Mouse (Mus musculus) heart, embryonic 15.5 days (tissue): ENCODE measurements around the gene 4632433K11Rik. TPM values are rescaled to one million over a fixed set of nuclear protein-coding genes. Genes with fewer than 3 reads are reported as not detected.
"Not testable (repeated sequence)": the region's sequence is repeated elsewhere in the genome, so short reads cannot be mapped to it uniquely, and the experiment has no call there.

Experiments
- ATAC-seq: fragments of 200-750 bp; cut with Nextera tagmentation; replicated peaks from 2 replicates; pipeline ENCODE4 v1.8.0; 2017; ENCODE audit warnings: low read depth, moderate TSS enrichment; ENCODE audit not compliant: insufficient number of reproducible peaks, insufficient read depth, low FRiP score
- H3K27ac ChIP-seq: fragments of 300-500 bp; sonication (generic); 2 replicates; pipeline ENCODE4 v1.5.1; 2015; ENCODE audit warnings: mild to moderate bottlenecking, inconsistent platforms
- H3K27me3 ChIP-seq: fragments of 300-500 bp; sonication (generic); 2 replicates; pipeline ENCODE4 v1.6.1; 2015; ENCODE audit warnings: inconsistent platforms
- H3K36me3 ChIP-seq: fragments of 300-500 bp; sonication (generic); 2 replicates; pipeline ENCODE4 v1.6.1; 2015; ENCODE audit warnings: mild to moderate bottlenecking, inconsistent platforms
- H3K4me1 ChIP-seq: fragments of 300-500 bp; sonication (generic); replicated peaks from 2 replicates; pipeline ENCODE4 v1.6.1; 2015; ENCODE audit warnings: inconsistent platforms
- H3K4me2 ChIP-seq: fragments of 300-500 bp; sonication (generic); 2 replicates; pipeline ENCODE4 v1.6.1; 2015; ENCODE audit warnings: inconsistent platforms, mild to moderate bottlenecking, moderate library complexity
- H3K4me3 ChIP-seq: fragments of 300-500 bp; sonication (generic); 2 replicates; pipeline ENCODE4 v1.5.1; 2015; ENCODE audit warnings: mild to moderate bottlenecking, inconsistent platforms
- H3K9ac ChIP-seq: fragments of 300-500 bp; sonication (generic); 2 replicates; pipeline ENCODE4 v1.6.1; 2015; ENCODE audit warnings: mild to moderate bottlenecking, inconsistent platforms
- H3K9me3 ChIP-seq: fragments of 300-500 bp; sonication (generic); replicated peaks from 2 replicates; pipeline ENCODE4 v1.6.1; 2016; ENCODE audit warnings: inconsistent platforms
- WGBS: fragments of 180-500 bp; shearing (Covaris S2); methylation state at CpG from one replicate; pipeline ENCODE4 v1.1.7; 2015; ENCODE audit warnings: mixed read lengths; 5-methylcytosine and 5-hydroxymethylcytosine counted together
- polyA plus RNA-seq: library from polyadenylated mRNA; unstranded; fragments of >200 nt; fragmentation: Nextera tagmentation; extraction: Ambion mirVana; gene quantifications from 2 replicates; pipeline ENCODE4 v1.2.1, GENCODE M21; 2015

The 4632433K11Rik gene
- polyA plus RNA-seq, 1 experiment from 2014 or later = not detected

DNA sequence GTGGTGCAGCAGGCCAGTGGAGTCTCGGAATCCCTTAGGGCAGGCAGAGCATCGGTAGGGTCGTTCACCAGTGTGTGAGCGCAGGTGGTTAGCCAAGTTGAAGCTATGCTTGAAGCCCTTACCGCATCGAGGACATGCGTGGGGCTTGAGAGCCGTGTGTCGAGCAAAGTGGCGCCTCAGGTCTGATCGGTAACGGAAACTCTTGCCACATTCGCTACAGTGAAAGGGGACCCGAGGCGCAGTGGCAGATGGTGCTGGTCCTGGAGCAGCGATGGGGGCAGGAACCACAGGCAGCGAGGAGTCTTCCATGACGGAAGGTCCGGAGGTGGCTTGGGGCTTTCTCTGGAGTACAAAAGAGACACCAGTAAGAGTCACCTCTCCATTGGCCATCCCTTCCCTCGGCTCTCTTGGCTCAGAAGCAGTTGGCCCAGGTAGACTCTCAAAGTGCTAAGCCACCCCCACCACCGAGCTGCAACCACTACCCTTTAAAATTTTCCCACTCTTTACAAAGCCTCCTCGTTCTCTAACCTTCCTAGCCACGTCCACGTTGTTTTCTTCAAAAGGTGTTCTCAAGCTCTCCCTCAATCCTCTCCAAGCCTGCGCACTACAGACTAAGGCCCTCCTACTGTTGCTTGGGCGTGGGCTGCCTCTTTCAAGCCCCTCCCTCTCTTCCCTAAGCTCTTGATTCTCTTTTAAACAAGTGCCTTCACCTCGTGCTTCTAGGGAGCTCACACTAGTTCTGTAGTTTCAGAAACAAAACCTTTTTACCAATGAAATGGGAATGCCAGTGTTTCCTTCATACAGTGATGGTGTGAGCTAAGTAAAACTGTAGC, 21.0 kb upstream of the 4632433K11Rik start:
- H3K27me3 ChIP-seq = no peaks in the 10 kb centered on the region
- H3K27ac ChIP-seq = no peak overlapping the region
- peak overlapping the region; percentile 64 for H3K4me2 ChIP-seq
- peaks cover 57% of the 10 kb centered on the region for H3K36me3 ChIP-seq
- WGBS = 88% methylated on average over 27 of the region's 27 CpGs
- H3K9me3 ChIP-seq = no peaks in the 10 kb centered on the region
- H3K9ac ChIP-seq = no peak overlapping the region
- ATAC-seq = no peak
- peak overlapping the region; percentile 79 for H3K4me3 ChIP-seq
- peaks cover 7% of the 10 kb centered on the region for H3K4me1 ChIP-seq

DNA sequence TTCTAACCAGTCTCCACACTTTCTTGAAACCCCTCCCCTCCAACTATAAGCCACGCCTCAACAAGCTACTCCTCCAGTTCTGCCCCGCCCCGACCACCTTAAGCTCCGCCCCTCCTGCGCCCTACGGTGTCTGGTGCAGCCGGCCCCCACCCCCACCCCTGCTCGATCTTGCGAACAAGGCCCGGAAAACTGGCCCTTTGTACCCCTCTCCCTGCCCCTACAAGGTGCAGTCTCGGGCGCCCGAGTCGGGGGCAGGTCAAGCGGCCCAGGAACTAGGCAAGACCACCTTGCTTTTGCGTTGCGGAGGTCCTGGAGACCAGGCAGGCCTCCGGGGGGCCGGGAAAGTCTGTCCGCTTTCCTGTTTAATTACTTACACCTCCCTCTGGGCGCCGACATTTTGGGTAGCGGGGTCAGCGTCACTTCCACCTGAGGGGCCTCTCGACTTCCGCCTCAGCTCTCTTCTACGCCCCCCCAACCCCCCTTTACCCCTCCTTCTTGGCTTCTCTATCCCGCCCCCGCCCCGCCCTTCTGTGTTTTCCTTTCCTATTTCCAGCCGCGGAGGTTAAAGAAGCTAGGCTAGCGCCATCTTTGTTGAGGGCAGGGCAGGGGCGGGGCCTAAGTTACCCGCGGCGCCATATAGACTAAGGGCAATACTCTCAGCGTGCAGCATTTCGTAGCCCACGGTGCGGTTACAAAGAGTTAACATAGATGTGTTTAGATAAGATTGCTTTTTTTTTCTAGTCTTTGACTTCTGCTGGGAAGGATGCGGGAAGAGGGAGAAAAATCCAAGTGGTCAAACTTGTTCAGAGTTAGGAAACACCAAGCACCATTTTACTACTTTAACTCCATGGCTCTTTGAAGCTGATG, 19.4 kb upstream of the 4632433K11Rik start, which contains the start of the genes Zfp524 and Fiz1:
Zfp524 (plus strand) TSS at position 165 of the 867 bp plus-strand sequence.
Fiz1 (minus strand) TSS at position 447 of the 867 bp plus-strand sequence.
- WGBS = under 1% methylated on average over 42 of the region's 42 CpGs
- H3K4me1 ChIP-seq = peaks cover 7% of the 10 kb centered on the region

DNA sequence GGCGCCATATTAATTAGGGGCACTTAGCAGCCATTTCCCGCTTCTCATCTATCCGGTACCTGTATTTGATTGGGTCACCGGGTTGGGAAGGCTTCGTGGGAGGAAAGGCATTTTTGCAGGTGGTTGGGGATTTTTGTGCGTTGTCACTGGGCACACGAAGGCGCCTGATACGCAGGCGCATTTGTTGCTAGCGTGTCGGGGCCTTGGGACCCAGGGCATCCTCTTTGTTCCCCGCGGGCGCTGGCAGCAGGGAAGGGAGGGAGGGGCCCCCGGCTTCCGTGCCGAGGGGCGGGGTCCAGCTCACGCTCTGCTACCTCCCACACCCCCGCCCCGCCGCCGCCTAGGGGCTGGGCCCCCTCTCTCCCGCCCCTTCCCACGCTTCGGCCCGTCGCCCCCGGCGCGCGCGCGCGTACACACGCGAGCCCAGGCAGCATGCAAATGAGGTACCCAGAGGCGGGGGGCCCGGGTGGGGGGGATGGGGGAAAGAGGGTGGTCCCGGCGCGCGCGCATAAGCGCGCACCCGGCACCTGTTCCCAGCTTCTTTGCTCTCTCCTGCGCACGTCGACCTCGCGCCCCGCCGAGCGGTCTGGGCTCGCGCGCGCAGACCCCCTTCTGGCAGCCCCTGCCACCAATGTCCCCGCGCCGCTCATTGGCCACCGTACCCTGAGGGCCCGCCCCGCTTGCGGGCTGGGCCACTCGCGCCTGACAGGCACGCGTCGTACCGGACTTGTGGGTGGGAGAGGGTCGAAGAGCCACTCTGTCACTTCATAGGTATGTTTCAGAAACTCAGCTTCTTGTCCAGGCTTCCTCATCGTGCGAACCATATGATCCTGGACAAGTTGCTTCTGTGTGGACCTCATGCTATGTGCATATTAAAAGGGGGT, 18.6 kb upstream of the 4632433K11Rik start, which contains the start of gene Gm44973:
Gm44973 (plus strand) TSS at position 379 of the 884 bp plus-strand sequence.
- WGBS = under 1% methylated on average over 57 of the region's 76 CpGs
- Histone ChIP-seq H3K4me1 (peaks cover 9% of the 10 kb centered on the region), H3K9me3 (no peaks in the 10 kb centered on the region), H3K36me3 (peaks cover 34% of the 10 kb centered on the region), H3K27me3 (no peaks in the 10 kb centered on the region), H3K27ac (peak within 1 kb of the TSS; percentile 99), H3K4me2 (peak within 1 kb of the TSS; percentile 64), H3K4me3 (peak within 1 kb of the TSS; percentile 79), H3K9ac (peak within 1 kb of the TSS; percentile 83)
- peak; percentile 83 for ATAC-seq

More for the DNA sequence above, 19.4 kb upstream of the 4632433K11Rik start, which contains the start of the genes Zfp524 and Fiz1:
- Histone ChIP-seq H3K27ac (peak within 1 kb of the TSS; percentile 99), H3K27me3 (no peaks in the 10 kb centered on the region), H3K4me2 (peak within 1 kb of the TSS; percentile 64), H3K9ac (peak within 1 kb of the TSS; percentile 83), H3K4me3 (peak within 1 kb of the TSS; percentile 79), H3K9me3 (no peaks in the 10 kb centered on the region), H3K36me3 (peaks cover 43% of the 10 kb centered on the region)
- peak; percentile 79 for ATAC-seq

DNA sequence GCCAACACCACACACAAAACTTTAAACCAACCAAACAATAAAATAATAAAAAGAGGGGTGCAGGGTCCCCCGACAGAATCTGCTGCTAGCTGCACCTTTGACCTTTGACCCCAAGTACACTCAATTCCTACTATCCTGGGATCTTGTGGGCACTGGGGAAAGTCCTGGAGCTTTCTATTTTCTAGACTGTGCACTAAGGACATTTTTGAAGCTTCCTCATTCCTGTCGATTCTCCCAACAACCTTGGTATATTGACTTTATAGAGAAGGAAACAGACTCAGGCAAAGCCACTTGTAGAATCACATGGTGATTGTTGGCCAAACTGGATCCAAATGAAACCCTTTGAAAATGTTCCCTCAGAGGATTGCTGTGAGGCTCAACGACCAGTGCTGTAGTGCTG, 17.9 kb upstream of the 4632433K11Rik start:
- Histone ChIP-seq H3K4me3 (peak overlapping the region; percentile 79), H3K27ac (peak overlapping the region; percentile 99), H3K27me3 (no peaks in the 10 kb centered on the region), H3K4me2 (peak overlapping the region; percentile 64), H3K9ac (peak overlapping the region; percentile 72), H3K36me3 (peaks cover 27% of the 10 kb centered on the region), H3K4me1 (peaks cover 12% of the 10 kb centered on the region), H3K9me3 (no peaks in the 10 kb centered on the region)
- no peak for ATAC-seq
- 54% methylated on average over 3 of the region's 3 CpGs for WGBS

DNA sequence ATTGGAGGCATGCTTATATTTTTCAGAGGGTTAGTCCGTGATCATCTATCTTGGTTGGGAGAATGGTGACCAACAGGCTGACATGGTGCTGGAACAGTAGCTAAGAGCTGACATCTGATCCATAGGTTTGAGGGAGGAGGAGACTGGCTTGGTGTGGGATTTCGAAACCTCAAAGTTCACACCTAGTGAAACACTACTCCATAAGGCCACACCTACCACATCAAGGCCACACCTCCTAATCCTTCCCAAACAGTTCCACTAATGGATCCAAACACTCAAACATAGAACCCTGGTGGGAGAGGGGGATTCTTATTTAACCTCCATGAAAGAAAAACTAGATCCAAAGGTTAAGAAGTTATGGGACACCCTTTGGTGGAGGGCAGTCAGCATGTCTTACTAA, 17.0 kb upstream of the 4632433K11Rik start:
- WGBS = 97% methylated on average over 2 of the region's 2 CpGs

DNA sequence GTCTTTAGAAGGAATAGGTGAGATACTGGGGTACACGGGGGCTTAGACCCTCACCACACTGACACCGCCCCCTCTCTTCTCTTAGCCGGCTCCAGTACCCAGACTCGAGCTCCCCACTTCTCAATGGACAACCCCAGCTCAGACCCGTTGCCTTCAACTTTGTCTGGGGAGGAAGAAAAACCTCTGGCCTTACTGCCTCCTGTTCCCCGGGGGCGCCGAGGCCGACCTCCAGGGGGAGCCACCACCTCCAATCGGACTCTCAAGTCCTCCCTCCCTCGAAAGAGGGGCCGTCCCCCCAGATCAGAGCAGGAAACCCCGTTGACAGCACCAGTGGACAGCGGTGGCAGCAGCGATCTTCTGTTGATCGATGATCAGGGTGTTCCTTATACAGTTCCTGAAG, 16.6 kb upstream of the 4632433K11Rik start:
- Histone ChIP-seq H3K9me3 (no peaks in the 10 kb centered on the region), H3K4me2 (no peak overlapping the region), H3K4me3 (no peak overlapping the region), H3K4me1 (peaks cover 19% of the 10 kb centered on the region), H3K27me3 (no peaks in the 10 kb centered on the region), H3K9ac (no peak overlapping the region), H3K36me3 (peaks cover 14% of the 10 kb centered on the region), H3K27ac (no peak overlapping the region)
- ATAC-seq = no peak
- 85% methylated on average over 16 of the region's 16 CpGs for WGBS

More for the DNA sequence above, 17.0 kb upstream of the 4632433K11Rik start:
- Histone ChIP-seq H3K4me3 (no peak overlapping the region), H3K36me3 (peaks cover 18% of the 10 kb centered on the region), H3K9me3 (no peaks in the 10 kb centered on the region), H3K4me1 (peaks cover 19% of the 10 kb centered on the region), H3K27me3 (no peaks in the 10 kb centered on the region), H3K4me2 (no peak overlapping the region), H3K9ac (no peak overlapping the region), H3K27ac (no peak overlapping the region)
- no peak for ATAC-seq

DNA sequence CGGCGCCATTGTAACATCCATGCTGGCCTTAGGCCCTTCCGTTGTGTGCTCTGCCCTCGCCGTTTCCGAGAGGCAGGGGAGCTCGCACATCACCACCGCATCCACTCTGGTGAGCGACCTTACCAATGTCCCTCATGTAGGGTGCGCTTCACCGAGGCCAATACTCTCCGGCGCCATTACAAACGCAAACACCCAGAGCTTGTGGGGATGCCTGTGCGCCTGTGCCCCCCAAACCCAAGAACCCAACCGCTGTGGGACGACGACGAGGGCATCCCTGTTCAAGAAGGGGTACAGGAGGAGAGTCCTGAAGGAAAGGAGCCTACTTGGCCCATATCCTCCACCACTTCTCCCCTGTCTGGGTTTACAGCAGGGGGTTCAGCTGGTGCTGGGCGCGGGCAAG, 16.0 kb upstream of the 4632433K11Rik start:
- no peaks in the 10 kb centered on the region for H3K27me3 ChIP-seq
- WGBS = 97% methylated on average over 21 of the region's 21 CpGs
- no peak overlapping the region for H3K4me2 ChIP-seq
- ATAC-seq = no peak
- no peaks in the 10 kb centered on the region for H3K9me3 ChIP-seq
- no peak overlapping the region for H3K4me3 ChIP-seq
- no peak overlapping the region for H3K27ac ChIP-seq
- H3K36me3 ChIP-seq = peaks cover 10% of the 10 kb centered on the region; the same call in 1 of the 2 replicates
- peaks cover 19% of the 10 kb centered on the region for H3K4me1 ChIP-seq
- H3K9ac ChIP-seq = no peak overlapping the region

DNA sequence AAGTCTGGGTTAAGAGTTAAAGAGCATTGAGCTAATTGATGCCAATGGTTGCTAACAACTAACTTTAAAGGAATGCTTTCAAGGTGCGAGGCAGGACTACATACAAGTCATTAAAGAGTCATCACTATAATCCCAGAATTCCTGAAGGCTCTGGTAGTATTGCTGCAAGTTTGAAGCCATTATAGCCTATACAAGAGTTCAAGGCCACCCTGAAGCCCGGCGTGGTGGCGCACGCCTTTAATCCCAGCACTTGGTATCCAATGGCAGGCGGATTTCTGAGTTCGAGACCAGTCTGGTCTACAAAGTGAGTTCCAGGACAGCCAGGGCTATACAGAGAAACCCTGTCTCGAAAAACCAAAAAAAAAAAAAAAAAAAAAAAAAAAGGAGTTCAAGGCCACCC, 14.3 kb upstream of the 4632433K11Rik start:
- H3K36me3 ChIP-seq = peaks cover 15% of the 10 kb centered on the region; the same call in 1 of the 2 replicates
- WGBS = 26% methylated on average over 8 of the region's 8 CpGs
- not testable (repeated sequence) for H3K27me3 ChIP-seq, ATAC-seq, H3K9me3 ChIP-seq
- H3K9ac ChIP-seq = peak overlapping the region; percentile 58
- peak overlapping the region; percentile 62 for H3K4me2 ChIP-seq
- peak overlapping the region; percentile 96 for H3K27ac ChIP-seq
- H3K4me3 ChIP-seq = peak overlapping the region; percentile 85
- peaks cover 17% of the 10 kb centered on the region for H3K4me1 ChIP-seq

DNA sequence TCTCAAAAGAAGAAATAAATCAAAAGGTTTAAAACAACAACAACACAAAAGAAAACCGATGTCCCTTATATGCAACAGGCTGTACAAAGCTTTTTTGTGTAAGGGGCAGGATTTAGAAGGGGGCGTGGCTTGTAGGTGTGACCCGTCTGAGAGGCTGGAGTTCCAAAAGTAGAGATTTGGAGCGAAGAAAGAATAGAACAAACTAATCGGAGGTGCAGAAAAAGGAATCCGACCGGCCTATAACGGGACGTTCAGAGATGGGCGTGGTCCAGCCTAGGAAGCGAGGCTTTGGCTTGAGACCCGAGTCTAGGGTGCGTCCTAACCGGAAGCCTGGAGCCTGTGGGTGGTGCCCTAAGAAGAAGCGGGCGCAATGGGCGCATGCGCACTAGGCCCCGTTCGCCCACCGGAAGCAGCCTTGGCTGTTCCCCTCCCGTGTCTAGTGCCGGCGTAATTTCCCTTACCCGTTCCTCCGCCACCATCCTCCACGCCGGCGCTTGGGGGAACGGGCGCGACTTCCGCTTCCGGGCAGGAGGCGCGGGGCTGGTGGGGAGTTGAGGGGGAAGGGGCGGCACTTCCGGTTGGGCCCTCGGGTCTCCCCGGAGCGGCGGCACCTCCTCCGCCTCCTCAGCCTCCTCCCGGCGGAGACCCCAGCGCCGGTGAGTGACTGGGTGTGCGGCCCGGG, 13.8 kb upstream of the 4632433K11Rik start, which contains the start of the genes Zfp865 and Ccdc106:
Zfp865 (plus strand) TSS at position 377 of the 682 bp plus-strand sequence.
Ccdc106 (plus strand) TSS at position 554 of the 682 bp plus-strand sequence.
- no peaks in the 10 kb centered on the region for H3K9me3 ChIP-seq
- H3K4me3 ChIP-seq = peak within 1 kb of the TSS; percentile 85
- under 1% methylated on average over 49 of the region's 49 CpGs for WGBS
- H3K27me3 ChIP-seq = no peaks in the 10 kb centered on the region
- peak; percentile 84 for ATAC-seq
- peak within 1 kb of the TSS; percentile 67 for H3K4me2 ChIP-seq
- H3K27ac ChIP-seq = peak within 1 kb of the TSS; percentile 96
- peak within 1 kb of the TSS; percentile 93 for H3K9ac ChIP-seq
- peaks cover 17% of the 10 kb centered on the region for H3K4me1 ChIP-seq
- peaks cover 15% of the 10 kb centered on the region; the same call in 1 of the 2 replicates for H3K36me3 ChIP-seq

DNA sequence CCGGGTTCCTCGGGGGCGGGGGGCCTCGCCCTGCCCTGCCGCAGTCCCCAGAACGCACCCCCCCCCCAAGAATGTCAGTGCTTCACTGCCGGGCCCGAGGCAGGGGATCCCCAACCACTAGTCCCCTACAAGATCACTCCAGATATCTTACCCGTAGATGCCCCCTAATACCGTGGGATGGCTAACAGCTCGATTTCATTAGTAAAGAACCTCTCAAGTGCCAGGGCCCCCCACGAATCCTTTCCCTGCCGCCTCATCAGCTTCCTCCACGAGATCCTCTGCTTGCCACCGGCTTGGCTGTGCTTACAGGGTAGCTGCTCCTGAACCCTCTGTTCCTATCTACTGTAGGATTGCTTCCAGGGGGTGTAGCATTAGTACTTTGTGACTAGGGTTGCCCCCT, 13.2 kb upstream of the 4632433K11Rik start:
- peaks cover 15% of the 10 kb centered on the region; the same call in 1 of the 2 replicates for H3K36me3 ChIP-seq
- no peak for ATAC-seq

More for the DNA sequence above, 13.2 kb upstream of the 4632433K11Rik start:
- Histone ChIP-seq H3K27ac (peak overlapping the region; percentile 96), H3K4me2 (peak overlapping the region; percentile 67), H3K9ac (peak overlapping the region; percentile 93), H3K9me3 (no peaks in the 10 kb centered on the region), H3K4me3 (peak overlapping the region; percentile 85), H3K4me1 (peaks cover 17% of the 10 kb centered on the region), H3K27me3 (no peaks in the 10 kb centered on the region)
- under 1% methylated on average over 15 of the region's 15 CpGs for WGBS
